Mouse (Mus musculus): Measurements from ENCODE around the gene Irf3.

DNA sequence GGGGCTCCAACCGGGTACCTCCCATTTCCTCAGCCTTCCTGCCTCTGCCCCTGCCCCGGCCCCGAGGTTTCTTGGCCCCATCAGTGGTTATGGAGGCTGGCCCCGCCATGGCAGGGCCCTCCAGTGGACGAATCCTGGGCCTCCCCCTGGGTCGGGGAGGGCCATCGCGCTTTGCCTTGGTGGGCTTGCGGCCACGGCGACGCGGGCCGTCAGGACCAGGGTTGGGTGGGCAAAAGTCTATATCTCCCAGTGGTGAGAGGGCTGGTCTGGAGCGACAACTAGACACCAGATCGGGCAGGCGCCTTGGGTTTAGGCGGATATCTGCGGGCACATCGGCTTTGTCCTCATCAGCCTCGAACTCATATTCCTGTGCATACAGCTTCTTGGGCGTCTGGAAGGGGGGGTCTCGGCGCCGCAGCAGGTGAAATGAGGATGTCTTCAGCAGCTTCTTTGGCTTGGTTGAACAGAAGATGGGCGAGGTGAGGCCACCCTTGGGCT, 49.5 kb downstream of the Irf3 start:
- TF ChIP-seq CHD2 (IDR thresholded peaks at IDR 0.05; ENCODE audit: low read depth, low read length) (no peak), ZC3H11A (IDR thresholded peaks at IDR 0.05; ENCODE audit: borderline replicate concordance, low read depth, low read length) (no peak), HCFC1 (IDR thresholded peaks at IDR 0.05; ENCODE audit: borderline replicate concordance, insufficient read depth, low read length) (no peak)
